Mouse (Mus musculus) intestine, embryonic 15.5 days (tissue): ENCODE measurements at regions not wholly inside any gene's neighbourhood (a gene's known extent, or its start where the extent isn't known, plus 50 kb on each side); places are given as distances from the start of the nearest gene placed in this dataset.

Source experiments
- ATAC-seq: fragments of 200-750 bp; cut with Nextera tagmentation; 2 replicates; pipeline ENCODE4 v1.8.0; 2017; ENCODE audit warnings: moderate TSS enrichment, moderate library complexity
- H3K27ac ChIP-seq: fragments of 300-500 bp; sonication (generic); 2 replicates; pipeline ENCODE4 v1.5.1; 2015; ENCODE audit warnings: mild to moderate bottlenecking, inconsistent platforms
- H3K27me3 ChIP-seq: fragments of 300-500 bp; sonication (generic); replicated peaks from 2 replicates; pipeline ENCODE4 v1.6.1; 2015; ENCODE audit warnings: inconsistent platforms
- H3K36me3 ChIP-seq: fragments of 300-500 bp; sonication (generic); 2 replicates; pipeline ENCODE4 v1.6.1; 2015; ENCODE audit warnings: inconsistent platforms
- H3K4me1 ChIP-seq: fragments of 300-500 bp; sonication (generic); replicated peaks from 2 replicates; pipeline ENCODE4 v1.6.1; 2015; ENCODE audit warnings: inconsistent platforms
- H3K4me2 ChIP-seq: fragments of 300-500 bp; sonication (generic); replicated peaks from 2 replicates; pipeline ENCODE4 v1.6.1; 2015; ENCODE audit warnings: mild to moderate bottlenecking, inconsistent platforms
- H3K4me3 ChIP-seq: fragments of 300-500 bp; sonication (generic); replicated peaks from 2 replicates; pipeline ENCODE4 v1.5.1; 2015; ENCODE audit warnings: inconsistent platforms
- H3K9ac ChIP-seq: fragments of 300-500 bp; sonication (generic); 2 replicates; pipeline ENCODE4 v1.6.1; 2015; ENCODE audit warnings: inconsistent platforms
- H3K9me3 ChIP-seq: fragments of 300-500 bp; sonication (generic); 2 replicates; pipeline ENCODE4 v1.6.1; 2016; ENCODE audit warnings: inconsistent platforms
- WGBS: fragments of 180-500 bp; shearing (Covaris S2); methylation state at CpG from one replicate; pipeline ENCODE4 v1.1.7; 2015; 5-methylcytosine and 5-hydroxymethylcytosine counted together

DNA sequence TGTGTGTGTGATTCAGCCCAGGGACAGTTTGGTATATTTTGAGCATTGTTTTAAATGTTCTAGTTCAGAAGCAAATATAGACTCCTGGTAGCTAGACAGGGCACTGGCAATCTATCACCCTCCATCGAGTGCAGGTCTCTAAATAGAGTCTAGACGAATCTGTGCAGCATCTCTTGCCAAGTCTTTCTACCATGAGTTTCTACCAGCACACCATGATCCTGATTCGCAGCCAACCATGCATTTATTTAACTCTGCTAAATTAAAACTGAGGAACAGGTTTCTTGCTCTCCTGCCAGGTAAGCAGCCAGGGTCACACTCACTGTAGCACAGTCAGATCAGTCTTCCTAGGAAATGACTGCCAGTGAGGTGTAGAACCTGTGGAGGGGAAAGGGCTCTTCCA, 96.3 kb upstream of the Mast4 start:
- Histone ChIP-seq H3K27me3 (no peaks in the 10 kb centered on the region), H3K4me1 (no peaks in the 10 kb centered on the region), H3K36me3 (no peaks in the 10 kb centered on the region), H3K9ac (no peak overlapping the region), H3K9me3 (no peaks in the 10 kb centered on the region), H3K4me2 (no peak overlapping the region), H3K27ac (no peak overlapping the region), H3K4me3 (no peak overlapping the region)
- ATAC-seq, result no peak
- 69% methylated on average over 3 of the region's 3 CpGs for WGBS

DNA sequence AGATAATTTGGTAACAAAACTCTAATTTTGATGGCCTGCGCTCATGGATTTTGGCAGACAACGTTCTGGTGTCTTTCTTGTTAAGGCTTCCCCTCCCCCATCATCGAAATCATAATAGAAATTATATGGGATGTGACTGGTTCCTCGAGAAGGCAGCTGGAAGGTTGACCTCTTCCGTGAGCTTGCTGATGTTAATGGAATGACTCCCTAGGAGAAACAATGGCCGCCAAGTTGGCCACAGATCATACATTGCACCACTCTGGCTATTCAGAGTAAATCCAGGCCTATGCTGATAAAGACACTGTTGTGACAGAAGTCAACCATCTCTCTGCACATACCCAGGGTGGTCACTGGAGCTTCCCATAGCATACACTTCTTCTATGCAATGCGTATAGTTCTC, 89.7 kb upstream of the Mast4 start:
- H3K4me3 ChIP-seq, result no peak overlapping the region
- H3K27me3 ChIP-seq, result no peaks in the 10 kb centered on the region
- no peak overlapping the region for H3K9ac ChIP-seq
- H3K9me3 ChIP-seq, result no peaks in the 10 kb centered on the region
- H3K27ac ChIP-seq, result no peak overlapping the region
- ATAC-seq, result no peak
- no peaks in the 10 kb centered on the region for H3K4me1 ChIP-seq
- no peaks in the 10 kb centered on the region for H3K36me3 ChIP-seq
- WGBS, result 80% methylated on average over 7 of the region's 7 CpGs
- H3K4me2 ChIP-seq, result no peak overlapping the region

DNA sequence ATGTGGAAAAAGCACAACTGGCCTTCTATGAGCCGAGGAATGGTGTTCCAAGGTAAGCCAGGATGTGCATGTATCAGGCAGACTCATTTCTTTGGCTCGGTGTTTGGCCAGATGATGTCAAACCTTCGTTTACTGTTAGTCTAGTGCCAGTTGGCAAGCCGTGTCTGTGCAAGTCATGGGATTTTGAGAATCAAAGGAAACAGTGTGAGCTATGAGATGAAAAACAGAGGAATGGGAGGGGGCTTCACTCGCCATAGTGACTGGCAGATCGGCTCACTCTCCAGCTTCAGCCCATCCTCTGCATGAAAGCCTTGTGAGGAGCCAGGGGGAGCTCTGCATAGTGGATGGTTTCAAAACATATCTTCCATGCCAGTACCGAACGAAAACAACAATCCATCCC, 89.1 kb upstream of the Mast4 start:
- no peaks in the 10 kb centered on the region for H3K9me3 ChIP-seq
- H3K4me3 ChIP-seq, result no peak overlapping the region
- WGBS, result 83% methylated on average over 8 of the region's 8 CpGs
- H3K27me3 ChIP-seq, result no peaks in the 10 kb centered on the region
- H3K9ac ChIP-seq, result no peak overlapping the region
- H3K36me3 ChIP-seq, result no peaks in the 10 kb centered on the region
- H3K4me2 ChIP-seq, result no peak overlapping the region
- no peak overlapping the region for H3K27ac ChIP-seq
- ATAC-seq, result no peak
- H3K4me1 ChIP-seq, result no peaks in the 10 kb centered on the region

DNA sequence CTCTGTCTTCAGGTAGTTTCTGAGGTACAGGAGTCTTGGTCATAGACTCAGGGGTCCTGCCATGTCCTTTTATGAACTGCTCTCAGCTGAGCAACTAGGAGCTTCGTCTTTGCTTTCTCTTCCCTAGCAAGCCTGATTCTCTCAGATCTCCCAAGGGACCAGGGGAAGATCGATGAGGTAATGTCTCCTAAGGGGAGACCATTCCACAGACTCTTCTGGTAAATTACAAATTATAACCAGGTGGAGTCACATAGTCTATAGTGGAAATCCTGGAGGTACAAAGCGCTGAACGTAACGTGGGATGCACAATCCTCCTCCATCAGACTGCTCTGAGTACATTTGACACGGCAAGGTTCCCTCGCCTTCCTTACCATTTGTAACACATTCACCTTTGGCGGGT, 88.7 kb upstream of the Mast4 start:
- no peak overlapping the region for H3K4me2 ChIP-seq
- H3K9ac ChIP-seq, result no peak overlapping the region
- WGBS, result 90% methylated on average over 8 of the region's 8 CpGs
- no peaks in the 10 kb centered on the region for H3K27me3 ChIP-seq
- H3K4me3 ChIP-seq, result no peak overlapping the region
- H3K36me3 ChIP-seq, result no peaks in the 10 kb centered on the region
- no peaks in the 10 kb centered on the region for H3K4me1 ChIP-seq
- H3K9me3 ChIP-seq, result no peaks in the 10 kb centered on the region
- ATAC-seq, result no peak
- no peak overlapping the region for H3K27ac ChIP-seq

DNA sequence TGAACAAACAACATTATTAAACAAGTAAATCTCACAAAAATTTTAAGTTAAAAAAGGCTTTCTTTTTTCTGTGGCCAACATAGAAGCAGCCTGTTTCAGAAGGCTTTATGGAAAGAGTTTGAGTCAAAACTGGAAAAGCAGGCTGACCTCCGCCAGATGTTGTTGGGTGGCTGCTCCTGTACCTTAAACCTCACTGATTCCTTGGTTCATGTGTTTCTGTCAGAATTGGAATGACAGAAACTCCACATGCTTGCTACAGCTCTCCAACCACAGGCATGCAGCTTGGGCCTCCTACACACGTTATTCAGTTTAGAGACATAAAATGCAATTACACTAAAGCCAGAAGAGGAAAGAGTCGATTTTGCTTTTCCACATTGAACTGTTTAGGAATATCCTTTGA, 84.8 kb upstream of the Mast4 start:
- H3K4me1 ChIP-seq, result no peaks in the 10 kb centered on the region
- no peak overlapping the region for H3K4me3 ChIP-seq
- no peaks in the 10 kb centered on the region for H3K36me3 ChIP-seq
- H3K9ac ChIP-seq, result no peak overlapping the region
- no peaks in the 10 kb centered on the region for H3K9me3 ChIP-seq
- no peak overlapping the region for H3K4me2 ChIP-seq
- H3K27me3 ChIP-seq, result no peaks in the 10 kb centered on the region
- no peak for ATAC-seq
- WGBS, result 91% methylated on average over 3 of the region's 3 CpGs
- H3K27ac ChIP-seq, result no peak overlapping the region

DNA sequence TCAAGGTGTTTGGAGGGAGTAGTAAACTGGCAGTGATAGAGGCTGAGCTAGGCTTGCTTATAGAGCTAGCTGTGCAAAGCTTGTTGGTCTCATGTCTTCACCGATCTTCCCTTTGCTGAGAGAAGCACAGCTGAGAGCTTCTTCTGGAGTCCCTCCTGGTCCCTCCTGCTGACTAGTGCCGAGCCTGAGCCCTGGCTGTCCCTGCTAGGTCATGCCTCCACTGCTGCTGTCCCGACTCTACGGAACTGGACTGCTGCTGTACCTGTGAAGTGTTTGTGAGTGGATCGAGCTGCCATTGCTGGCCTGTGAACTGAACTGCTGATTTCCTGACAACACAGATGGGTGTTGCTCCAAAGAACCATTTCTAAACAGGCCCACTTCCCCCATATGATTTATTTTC, 83.0 kb upstream of the Mast4 start:
- no peak overlapping the region for H3K27ac ChIP-seq
- no peak for ATAC-seq
- H3K36me3 ChIP-seq, result no peaks in the 10 kb centered on the region
- 86% methylated on average over 5 of the region's 5 CpGs for WGBS
- H3K9me3 ChIP-seq, result no peaks in the 10 kb centered on the region
- no peak overlapping the region for H3K4me3 ChIP-seq
- H3K4me2 ChIP-seq, result no peak overlapping the region
- H3K27me3 ChIP-seq, result no peaks in the 10 kb centered on the region
- H3K9ac ChIP-seq, result no peak overlapping the region
- no peaks in the 10 kb centered on the region for H3K4me1 ChIP-seq

DNA sequence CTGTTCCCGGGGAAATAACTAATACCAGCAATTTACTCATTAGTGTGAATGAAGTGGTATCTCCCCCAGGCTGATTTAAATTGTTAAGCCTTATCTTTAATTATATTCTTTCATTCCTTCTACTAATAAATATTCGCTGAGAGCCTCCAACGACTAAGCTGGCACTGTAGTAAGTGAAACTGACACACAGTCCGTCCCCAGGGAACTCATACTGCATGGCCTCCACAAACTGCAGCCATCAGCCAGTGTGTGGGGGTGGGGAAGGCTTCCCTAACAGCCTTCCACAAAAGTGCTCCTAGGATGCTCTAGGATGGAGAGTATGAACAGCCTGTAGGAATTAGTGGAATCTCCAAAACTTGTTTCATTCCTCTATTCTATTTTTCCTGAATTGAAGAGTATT, 81.0 kb upstream of the Mast4 start:
- no peak overlapping the region for H3K9ac ChIP-seq
- no peaks in the 10 kb centered on the region for H3K27me3 ChIP-seq
- no peaks in the 10 kb centered on the region for H3K4me1 ChIP-seq
- no peak overlapping the region for H3K27ac ChIP-seq
- no peaks in the 10 kb centered on the region for H3K9me3 ChIP-seq
- ATAC-seq, result no peak
- WGBS, result 77% methylated on average over 4 of the region's 4 CpGs
- H3K4me2 ChIP-seq, result no peak overlapping the region
- H3K4me3 ChIP-seq, result no peak overlapping the region
- H3K36me3 ChIP-seq, result no peaks in the 10 kb centered on the region

DNA sequence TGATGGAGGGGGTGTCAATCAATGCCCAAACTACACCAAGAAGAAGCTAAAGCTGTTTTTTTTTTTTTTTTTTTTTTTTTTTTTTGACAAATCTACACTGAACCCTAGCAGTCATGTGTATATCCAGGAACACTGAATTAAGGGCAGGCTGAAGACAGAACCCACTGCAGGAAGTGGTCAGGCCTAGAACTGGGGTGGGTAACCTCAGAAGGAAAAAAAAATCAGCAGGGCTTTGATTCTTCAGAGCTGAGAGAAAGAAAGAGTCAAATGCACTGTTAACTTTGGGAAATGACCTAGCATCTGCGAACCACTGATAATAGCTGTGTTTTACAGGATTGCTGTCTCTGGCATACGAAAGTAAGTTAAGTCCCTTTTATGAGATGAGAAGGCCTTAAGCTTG, 78.3 kb upstream of the Mast4 start:
- no peak overlapping the region for H3K4me3 ChIP-seq
- no peak for ATAC-seq
- no peak overlapping the region for H3K27ac ChIP-seq
- no peaks in the 10 kb centered on the region for H3K4me1 ChIP-seq
- no peaks in the 10 kb centered on the region for H3K36me3 ChIP-seq
- WGBS, result 76% methylated on average over 2 of the region's 2 CpGs
- H3K4me2 ChIP-seq, result no peak overlapping the region
- no peaks in the 10 kb centered on the region for H3K9me3 ChIP-seq
- no peaks in the 10 kb centered on the region for H3K27me3 ChIP-seq
- H3K9ac ChIP-seq, result no peak overlapping the region

DNA sequence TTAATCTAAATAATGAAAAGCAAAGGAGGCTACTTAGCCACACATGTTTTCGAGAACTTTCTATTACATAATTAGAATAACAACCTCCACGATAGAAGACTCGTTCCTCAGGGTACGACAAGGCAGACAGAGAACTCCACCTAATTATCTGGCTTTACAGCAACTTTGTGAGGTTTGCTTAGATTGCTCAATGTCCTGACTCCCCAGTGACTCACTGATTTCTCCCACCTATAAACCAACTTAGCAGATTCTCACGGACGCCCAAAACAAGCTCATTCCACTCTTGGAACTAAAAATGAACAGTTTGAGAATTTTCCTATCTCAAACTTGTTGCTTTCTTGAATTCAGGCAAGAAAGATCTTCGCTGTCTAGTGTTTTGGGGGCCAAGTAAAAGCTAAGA, 75.0 kb upstream of the Mast4 start:
- H3K4me2 ChIP-seq, result no peak overlapping the region
- H3K36me3 ChIP-seq, result no peaks in the 10 kb centered on the region
- H3K4me3 ChIP-seq, result no peak overlapping the region
- H3K9me3 ChIP-seq, result no peaks in the 10 kb centered on the region
- no peak overlapping the region for H3K9ac ChIP-seq
- WGBS, result 61% methylated on average over 7 of the region's 7 CpGs
- H3K27ac ChIP-seq, result no peak overlapping the region
- no peaks in the 10 kb centered on the region for H3K4me1 ChIP-seq
- H3K27me3 ChIP-seq, result no peaks in the 10 kb centered on the region
- no peak for ATAC-seq

DNA sequence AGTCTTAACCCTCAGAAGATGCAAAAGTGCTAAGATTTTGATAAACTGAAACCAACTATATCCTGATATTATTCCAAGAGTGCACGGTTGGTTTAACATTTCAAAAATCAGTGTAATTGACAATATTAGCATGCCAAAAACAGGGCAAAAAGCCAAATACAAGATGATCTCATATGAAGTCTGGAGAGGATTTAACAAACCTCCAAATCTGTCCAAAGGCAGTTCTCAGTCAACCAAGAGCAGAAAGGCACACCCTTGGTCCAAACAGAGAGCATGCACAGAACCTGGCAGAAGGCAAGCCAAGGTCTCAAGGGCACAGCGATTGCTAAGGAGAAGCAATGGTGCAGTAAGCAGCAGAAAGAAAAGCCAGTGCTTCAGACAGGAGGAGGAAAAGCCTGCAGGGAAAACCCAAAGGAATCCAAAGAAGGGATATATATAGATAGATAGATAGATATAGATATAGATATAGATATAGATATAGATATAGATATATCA, 62.3 kb upstream of the Mast4 start:
- 85% methylated on average over 2 of the region's 2 CpGs for WGBS
- ATAC-seq, result no peak
- no peak overlapping the region for H3K4me3 ChIP-seq
- H3K36me3 ChIP-seq, result no peaks in the 10 kb centered on the region
- H3K4me2 ChIP-seq, result no peak overlapping the region
- no peak overlapping the region for H3K27ac ChIP-seq
- H3K9ac ChIP-seq, result no peak overlapping the region
- H3K27me3 ChIP-seq, result no peaks in the 10 kb centered on the region
- H3K9me3 ChIP-seq, result no peaks in the 10 kb centered on the region
- no peaks in the 10 kb centered on the region for H3K4me1 ChIP-seq

DNA sequence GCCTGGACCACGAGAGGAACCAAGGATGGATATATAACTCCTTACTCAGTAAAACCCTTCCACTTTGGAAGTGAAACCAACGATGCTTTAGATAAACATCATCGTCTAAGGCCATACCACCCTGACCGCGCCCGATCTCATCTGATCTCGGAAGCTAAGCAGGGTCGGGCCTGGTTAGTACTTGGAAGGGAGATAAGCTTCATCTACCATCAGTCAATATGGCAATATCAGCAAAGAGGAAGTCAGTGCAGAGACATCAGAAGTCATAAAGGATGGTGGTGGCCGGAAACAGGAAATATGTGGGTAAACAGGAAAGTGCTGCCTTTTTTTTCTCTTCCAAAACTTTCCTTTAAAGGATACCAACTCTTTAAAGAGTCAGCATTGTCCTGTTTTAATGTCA, 61.8 kb upstream of the Mast4 start:
- no peak overlapping the region for H3K4me3 ChIP-seq
- H3K27me3 ChIP-seq, result no peaks in the 10 kb centered on the region
- H3K27ac ChIP-seq, result no peak overlapping the region
- no peaks in the 10 kb centered on the region for H3K4me1 ChIP-seq
- H3K9ac ChIP-seq, result no peak overlapping the region
- H3K9me3 ChIP-seq, result no peaks in the 10 kb centered on the region
- no peak overlapping the region for H3K4me2 ChIP-seq
- ATAC-seq, result no peak
- H3K36me3 ChIP-seq, result no peaks in the 10 kb centered on the region
- 81% methylated on average over 9 of the region's 9 CpGs for WGBS

DNA sequence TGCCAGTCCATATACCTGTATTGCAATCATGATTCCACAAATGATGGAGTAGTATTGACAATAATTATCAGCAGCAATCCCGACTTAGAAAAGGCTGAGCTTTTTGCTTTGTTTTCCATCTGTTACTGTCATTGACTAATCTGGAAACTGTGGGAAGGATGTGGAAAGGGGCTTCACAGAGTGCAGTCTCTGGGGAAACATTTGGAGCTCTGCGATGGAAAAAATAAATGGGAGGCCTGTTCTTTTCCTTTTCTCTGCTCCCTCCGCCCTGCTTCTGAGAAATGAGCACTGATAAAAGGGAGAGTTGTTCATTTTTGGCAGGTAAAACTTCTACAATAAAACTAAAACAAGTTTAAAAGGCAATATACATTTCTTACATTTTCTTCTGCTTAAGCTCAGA, 58.3 kb upstream of the Mast4 start:
- WGBS, result 57% methylated on average over 3 of the region's 3 CpGs
- Histone ChIP-seq H3K9me3 (no peaks in the 10 kb centered on the region), H3K27ac (no peak overlapping the region), H3K36me3 (no peaks in the 10 kb centered on the region), H3K27me3 (no peaks in the 10 kb centered on the region), H3K4me3 (no peak overlapping the region), H3K4me1 (no peaks in the 10 kb centered on the region), H3K4me2 (no peak overlapping the region), H3K9ac (no peak overlapping the region)
- no peak for ATAC-seq

DNA sequence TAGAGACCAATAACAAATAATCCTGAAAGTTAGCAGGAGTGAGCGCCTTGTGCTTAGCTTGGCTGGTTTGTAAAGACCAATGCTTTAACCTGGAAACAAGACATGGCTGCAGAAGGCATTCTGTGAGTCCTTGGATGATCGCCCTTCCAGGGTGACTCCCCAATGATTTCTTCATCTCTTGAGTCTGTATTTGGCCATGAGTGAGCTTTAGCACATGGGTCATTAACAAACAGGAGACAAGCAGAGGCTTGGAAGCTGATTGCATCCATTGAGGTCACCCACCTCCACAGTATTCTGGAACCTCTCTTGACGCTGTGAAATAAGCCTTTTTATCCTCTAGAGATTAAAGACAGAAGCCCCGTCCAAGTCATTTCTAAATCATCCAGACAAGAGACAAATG, 57.1 kb upstream of the Mast4 start:
- H3K4me1 ChIP-seq, result no peaks in the 10 kb centered on the region
- no peaks in the 10 kb centered on the region for H3K27me3 ChIP-seq
- WGBS, result 80% methylated on average over 4 of the region's 4 CpGs
- no peak for ATAC-seq
- H3K27ac ChIP-seq, result no peak overlapping the region
- H3K4me2 ChIP-seq, result no peak overlapping the region
- no peaks in the 10 kb centered on the region for H3K36me3 ChIP-seq
- H3K9ac ChIP-seq, result no peak overlapping the region
- H3K9me3 ChIP-seq, result no peaks in the 10 kb centered on the region
- no peak overlapping the region for H3K4me3 ChIP-seq

DNA sequence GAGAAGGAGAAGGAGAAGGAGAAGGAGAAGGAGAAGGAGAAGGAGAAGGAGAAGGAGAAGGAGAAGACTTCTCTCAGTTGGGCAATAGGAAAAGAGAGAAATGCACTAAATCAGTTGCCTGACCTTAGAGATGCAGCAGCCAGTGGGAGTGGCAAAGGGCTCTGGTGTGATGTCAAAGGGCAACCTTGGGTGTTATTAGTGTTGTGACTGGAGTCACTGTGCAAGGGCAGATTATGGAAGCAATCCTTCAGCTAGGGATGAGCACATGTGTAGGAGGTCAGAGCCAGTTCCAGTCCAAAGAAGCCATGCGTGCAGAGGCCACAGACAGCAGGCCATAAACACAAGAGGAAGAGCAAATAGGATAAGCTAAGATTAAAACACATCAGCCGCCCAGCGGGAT, 56.7 kb upstream of the Mast4 start:
- no peak overlapping the region for H3K9ac ChIP-seq
- H3K9me3 ChIP-seq, result no peaks in the 10 kb centered on the region
- no peaks in the 10 kb centered on the region for H3K27me3 ChIP-seq
- no peaks in the 10 kb centered on the region for H3K4me1 ChIP-seq
- no peak overlapping the region for H3K27ac ChIP-seq
- no peak overlapping the region for H3K4me3 ChIP-seq
- 76% methylated on average over 3 of the region's 3 CpGs for WGBS
- H3K36me3 ChIP-seq, result no peaks in the 10 kb centered on the region
- ATAC-seq, result no peak
- H3K4me2 ChIP-seq, result no peak overlapping the region
